Mouse (Mus musculus): ENCODE results near the gene Kansl1. TPM values are rescaled to one million over a fixed set of nuclear protein-coding genes. Genes with fewer than 3 reads are reported as not detected.

Kansl1 gene
- total and polyA plus RNA-seq, 3 experiments, result 31.7 to 143 (median 100) TPM

- TF ChIP-seq TAL1 (conservative IDR thresholded peaks at IDR 0.05; ENCODE audit: low read depth, low read length), result peak; percentile 70
- no peak for TF ChIP-seq POLR2AphosphoS5 (IDR thresholded peaks at IDR 0.05; ENCODE audit: insufficient replicate concordance, low read depth, low read length)
- no peak for TF ChIP-seq GATA1 (IDR thresholded peaks at IDR 0.05; ENCODE audit: borderline replicate concordance, low read length)
- TF ChIP-seq CTCF (IDR thresholded peaks at IDR 0.05; ENCODE audit: low read depth, low read length), result no peak
- Histone ChIP-seq H3K4me1 (ENCODE audit: insufficient read depth, low read depth, low read length) (peaks cover 87% of the 10 kb centered on the region), H3K9me3 (replicated peaks) (no peaks in the 10 kb centered on the region), H3K27me3 (ENCODE audit: insufficient read depth, low read length) (0 out of 2 replicates have a peak, but pooled peaks cover 3% of the 10 kb centered on the region), H3K4me3 (ENCODE audit: low read depth, low read length) (peak overlapping the region; percentile 47; the same call in 1 of the 2 replicates), H3K36me3 (replicated peaks) (no peaks in the 10 kb centered on the region)
- DNase-seq (ENCODE audit: low spot score), result peak; percentile 54
- peak; percentile 73 for ATAC-seq (ENCODE audit: extremely low read depth, insufficient number of reproducible peaks, low FRiP score, poor library complexity, severe bottlenecking)
These were observed 175.4 kb downstream of the Kansl1 start for GRCm38 (mm10) chr11:104293241-104293640.

- no peak for TF ChIP-seq GATA1 (IDR thresholded peaks at IDR 0.05; ENCODE audit: borderline replicate concordance, low read length)
- TF ChIP-seq CTCF (IDR thresholded peaks at IDR 0.05; ENCODE audit: low read depth, low read length), result no peak
- no peak for TF ChIP-seq POLR2AphosphoS5 (IDR thresholded peaks at IDR 0.05; ENCODE audit: insufficient replicate concordance, low read depth, low read length)
- TF ChIP-seq TAL1 (conservative IDR thresholded peaks at IDR 0.05; ENCODE audit: low read depth, low read length), result no peak
- TF ChIP-seq GATA2 (IDR thresholded peaks at IDR 0.05; ENCODE audit: borderline replicate concordance, low read depth, low read length), result no peak
- H3K27me3 ChIP-seq (ENCODE audit: insufficient read depth, low read length), result peaks cover 7% of the 10 kb centered on the region; the same call in 1 of the 2 replicates
- peaks cover 86% of the 10 kb centered on the region for H3K4me1 ChIP-seq (ENCODE audit: insufficient read depth, low read depth, low read length)
- no peaks in the 10 kb centered on the region for H3K36me3 ChIP-seq (replicated peaks)
- H3K4me3 ChIP-seq (ENCODE audit: low read depth, low read length), result peak overlapping the region; percentile 24; the same call in 1 of the 2 replicates
- DNase-seq (ENCODE audit: low spot score) (no peak), ATAC-seq (ENCODE audit: extremely low read depth, insufficient number of reproducible peaks, low FRiP score, poor library complexity, severe bottlenecking) (no peak)
- H3K9me3 ChIP-seq (replicated peaks), result no peaks in the 10 kb centered on the region
These were observed 176.0 kb downstream of the Kansl1 start for GRCm38 (mm10) chr11:104292443-104293220.

DNA sequence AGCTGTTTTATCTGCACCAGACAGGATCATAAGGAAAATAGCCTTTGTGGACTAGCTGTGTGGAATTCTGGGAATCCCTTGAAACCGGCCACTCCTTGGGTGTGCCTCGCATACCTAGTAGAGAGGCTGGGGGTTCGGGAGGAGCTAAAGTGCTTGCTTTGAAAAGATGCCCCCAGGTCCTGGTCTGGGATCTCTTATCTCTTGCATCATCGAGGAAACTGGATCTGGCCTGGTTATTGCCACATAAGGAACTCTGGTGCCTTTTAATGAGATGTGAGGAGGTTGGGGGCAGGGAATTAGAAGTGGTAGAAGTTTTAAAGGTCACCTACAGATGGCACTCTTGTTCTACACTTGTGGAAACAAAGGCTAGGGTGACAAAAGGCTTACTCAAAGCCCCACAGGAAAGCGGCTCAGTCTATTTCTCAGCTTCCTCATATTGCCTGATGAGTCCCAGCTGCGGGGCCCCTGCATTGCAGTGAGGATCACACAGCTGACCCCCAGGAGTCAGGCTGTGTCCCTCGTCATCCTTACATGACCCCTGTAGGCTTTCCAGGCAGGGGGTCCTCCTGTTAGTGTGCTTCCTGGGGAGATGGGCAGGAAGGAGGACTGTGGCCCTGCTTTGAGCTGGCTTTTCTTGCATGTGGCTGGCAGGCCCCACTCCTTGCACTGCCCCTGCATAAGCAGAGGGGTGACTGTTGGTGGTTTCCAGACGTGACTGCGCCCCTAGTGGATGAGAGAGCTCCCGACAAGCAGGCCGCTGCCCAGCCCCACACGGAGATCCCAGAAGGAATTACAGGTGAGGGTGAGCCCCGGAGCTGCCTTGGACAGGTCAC lies 179.2 kb downstream of the Kansl1 start:
- Histone ChIP-seq H3K36me3 (replicated peaks) (no peaks in the 10 kb centered on the region), H3K4me1 (ENCODE audit: insufficient read depth, low read depth, low read length) (peaks cover 60% of the 10 kb centered on the region), H3K9me3 (replicated peaks) (no peaks in the 10 kb centered on the region), H3K27me3 (ENCODE audit: insufficient read depth, low read length) (peaks cover 25% of the 10 kb centered on the region), H3K4me3 (ENCODE audit: low read depth, low read length) (peak overlapping the region; percentile 58; the same call in 1 of the 2 replicates)
- ATAC-seq (ENCODE audit: extremely low read depth, insufficient number of reproducible peaks, low FRiP score, poor library complexity, severe bottlenecking), result 0 out of 2 replicates have a peak, but pooled peaks have one; percentile 25
- DNase-seq (ENCODE audit: low spot score), result peak; percentile 86
- TF ChIP-seq POLR2AphosphoS5 (IDR thresholded peaks at IDR 0.05; ENCODE audit: insufficient replicate concordance, low read depth, low read length), result no peak
- TF ChIP-seq CTCF (IDR thresholded peaks at IDR 0.05; ENCODE audit: low read depth, low read length), result peak; percentile 68

DNA sequence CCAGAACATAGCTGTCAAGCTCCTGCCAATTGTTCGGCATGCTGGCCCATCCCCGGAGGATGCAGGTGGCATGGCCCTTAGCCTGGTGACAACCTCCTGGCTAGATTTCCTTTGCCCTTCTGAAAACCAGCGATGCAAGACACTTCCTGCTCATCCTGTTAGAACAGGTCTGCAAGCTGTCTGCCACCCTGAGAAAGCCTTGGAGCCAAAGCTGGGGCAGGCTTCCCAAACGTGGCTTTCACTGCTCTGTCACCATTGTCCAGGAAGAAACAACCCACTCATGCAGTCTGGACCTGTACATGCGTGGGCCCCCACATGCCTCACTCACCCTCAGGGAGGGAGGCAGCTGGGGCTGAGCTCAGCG lies 179.8 kb downstream of the Kansl1 start:
- H3K27me3 ChIP-seq (ENCODE audit: insufficient read depth, low read length), result peaks cover 29% of the 10 kb centered on the region
- H3K4me3 ChIP-seq (ENCODE audit: low read depth, low read length), result no peak overlapping the region
- ATAC-seq (ENCODE audit: extremely low read depth, insufficient number of reproducible peaks, low FRiP score, poor library complexity, severe bottlenecking) (no peak), DNase-seq (ENCODE audit: low spot score) (no peak)
- peaks cover 56% of the 10 kb centered on the region for H3K4me1 ChIP-seq (ENCODE audit: insufficient read depth, low read depth, low read length)
- H3K9me3 ChIP-seq (replicated peaks), result no peaks in the 10 kb centered on the region
- H3K36me3 ChIP-seq (replicated peaks), result no peaks in the 10 kb centered on the region
- TF ChIP-seq GATA1 (IDR thresholded peaks at IDR 0.05; ENCODE audit: borderline replicate concordance, low read length), result no peak
- TF ChIP-seq TAL1 (conservative IDR thresholded peaks at IDR 0.05; ENCODE audit: low read depth, low read length), result no peak
- TF ChIP-seq POLR2AphosphoS5 (IDR thresholded peaks at IDR 0.05; ENCODE audit: insufficient replicate concordance, low read depth, low read length), result no peak
- no peak for TF ChIP-seq CTCF (IDR thresholded peaks at IDR 0.05; ENCODE audit: low read depth, low read length)
- no peak for TF ChIP-seq GATA2 (IDR thresholded peaks at IDR 0.05; ENCODE audit: borderline replicate concordance, low read depth, low read length)

DNA sequence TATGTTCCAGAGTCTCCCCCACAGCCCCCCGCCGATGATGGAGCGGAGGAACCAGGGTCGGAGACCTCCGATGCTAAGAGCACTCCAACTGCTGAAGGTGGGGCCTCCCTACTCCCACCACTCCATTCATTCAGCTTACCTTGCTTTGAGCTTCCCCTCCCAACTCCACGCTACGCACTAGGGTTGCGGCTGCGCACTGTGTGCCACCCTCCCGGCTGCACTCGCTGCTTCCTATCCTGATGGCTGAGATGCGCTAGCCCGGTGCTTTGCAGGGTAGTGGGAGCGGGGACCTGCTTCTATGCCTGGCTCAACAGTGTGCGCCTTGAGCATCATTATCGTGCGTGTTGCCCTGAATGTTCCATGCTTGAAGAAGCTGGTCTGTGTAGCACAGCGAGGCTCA lies 181.5 kb downstream of the Kansl1 start:
- peaks cover 39% of the 10 kb centered on the region for H3K4me1 ChIP-seq (ENCODE audit: insufficient read depth, low read depth, low read length)
- H3K27me3 ChIP-seq (ENCODE audit: insufficient read depth, low read length), result peaks cover 34% of the 10 kb centered on the region
- DNase-seq (ENCODE audit: low spot score) (no peak), ATAC-seq (ENCODE audit: extremely low read depth, insufficient number of reproducible peaks, low FRiP score, poor library complexity, severe bottlenecking) (no peak)
- TF ChIP-seq GATA1 (IDR thresholded peaks at IDR 0.05; ENCODE audit: borderline replicate concordance, low read length) (no peak), GATA2 (IDR thresholded peaks at IDR 0.05; ENCODE audit: borderline replicate concordance, low read depth, low read length) (no peak), TAL1 (conservative IDR thresholded peaks at IDR 0.05; ENCODE audit: low read depth, low read length) (no peak), POLR2AphosphoS5 (IDR thresholded peaks at IDR 0.05; ENCODE audit: insufficient replicate concordance, low read depth, low read length) (no peak), CTCF (IDR thresholded peaks at IDR 0.05; ENCODE audit: low read depth, low read length) (no peak)
- H3K9me3 ChIP-seq (replicated peaks), result no peaks in the 10 kb centered on the region
- no peak overlapping the region for H3K4me3 ChIP-seq (ENCODE audit: low read depth, low read length)
- H3K36me3 ChIP-seq (replicated peaks), result no peaks in the 10 kb centered on the region

Other genes starting within 250 kb of the Kansl1 start
- 5.5 and 7.6 TPM in 2 replicates for gene Mapt, start 237.5 kb downstream of the Kansl1 start, total RNA-seq (2014; fragmentation: Nextera tagmentation)
- gene Mapt, start 237.5 kb downstream of the Kansl1 start, total RNA-seq (2017), result 1.2 and 2.0 TPM in 2 replicates
- 5.0 and 8.1 TPM in 2 replicates for gene Mapt, start 237.5 kb downstream of the Kansl1 start, polyA plus RNA-seq (2012)
- 158 and 163 TPM in 2 replicates for gene Cdc27, start 81.8 kb upstream of the Kansl1 start, total RNA-seq (2014; fragmentation: Nextera tagmentation)
- gene Cdc27, start 81.8 kb upstream of the Kansl1 start, total RNA-seq (2017), result 53.6 and 61.8 TPM in 2 replicates
- gene Cdc27, start 81.8 kb upstream of the Kansl1 start, polyA plus RNA-seq (2012), result 5.3 and 5.4 TPM in 2 replicates
- gene Myl4, start 81.8 kb upstream of the Kansl1 start, total RNA-seq (2014; fragmentation: Nextera tagmentation), result not detected in 2 replicates
- 0.38 TPM in 1 of 2 replicates, not detected in the other for gene Myl4, start 81.8 kb upstream of the Kansl1 start, total RNA-seq (2017)
- gene Myl4, start 81.8 kb upstream of the Kansl1 start, polyA plus RNA-seq (2012), result not detected in 2 replicates
- gene Itgb3, start 139.1 kb upstream of the Kansl1 start, total RNA-seq (2014; fragmentation: Nextera tagmentation), result 2.1 and 2.7 TPM in 2 replicates
- gene Itgb3, start 139.1 kb upstream of the Kansl1 start, total RNA-seq (2017), result 15.6 and 19.2 TPM in 2 replicates
- 0.73 and 0.87 TPM in 2 replicates for gene Itgb3, start 139.1 kb upstream of the Kansl1 start, polyA plus RNA-seq (2012)
- not detected in 2 replicates for gene Gm11639, start 216.8 kb upstream of the Kansl1 start, total RNA-seq (2014; fragmentation: Nextera tagmentation)
- under 0.01 TPM in 1 of 2 replicates, not detected in the other for gene Gm11639, start 216.8 kb upstream of the Kansl1 start, total RNA-seq (2017)
- not detected in 2 replicates for gene Gm11639, start 216.8 kb upstream of the Kansl1 start, polyA plus RNA-seq (2012)